Mouse (Mus musculus): Measurements from ENCODE around the gene Vmn1r78. TPM values are rescaled to one million over a fixed set of nuclear protein-coding genes. Genes with fewer than 3 reads are reported as not detected.
"Not testable (repeated sequence)": the region's sequence is repeated elsewhere in the genome, so short reads cannot be mapped to it uniquely, and the experiment has no call there.

Gene Vmn1r78
- not detected in 2 replicates for polyA plus RNA-seq (2015; fragmentation: Nextera tagmentation; extraction: Ambion mirVana)

DNA sequence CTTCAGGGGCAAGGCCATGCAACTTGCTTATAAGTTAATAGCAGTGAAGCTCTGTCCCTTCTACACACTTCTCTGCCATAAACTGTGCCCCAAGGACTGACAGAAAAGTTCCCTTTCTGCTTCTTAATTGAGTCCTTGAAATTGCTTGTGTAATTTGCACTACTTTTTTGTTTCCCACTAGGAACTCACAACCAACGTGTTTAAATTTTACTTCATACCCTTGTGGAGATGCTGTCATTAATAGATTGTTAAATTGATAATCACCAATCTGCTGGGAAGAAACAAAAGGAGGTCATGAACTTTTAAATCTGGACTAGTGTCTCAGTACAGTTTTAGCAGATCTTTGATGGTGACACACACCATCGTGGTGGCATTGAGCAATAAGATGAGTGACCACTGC lies at the start of gene Vmn1r78:
TSS of gene Vmn1r78 (plus strand) at position 301 of the 400 bp plus-strand sequence.
- Histone ChIP-seq H3K36me3 (ENCODE audit: insufficient read depth, low read length) (no peaks in the 10 kb centered on the region), H3K9ac (replicated peaks; ENCODE audit: low read depth) (no peak within 1 kb of the TSS), H3K4me2 (replicated peaks; ENCODE audit: low read depth, low read length) (no peak within 1 kb of the TSS), H3K4me3 (ENCODE audit: low read depth, low read length) (no peak within 1 kb of the TSS), H3K4me1 (ENCODE audit: insufficient read depth, low read depth, low read length) (no peaks in the 10 kb centered on the region), H3K27me3 (replicated peaks; ENCODE audit: insufficient read depth, low read length) (no peaks in the 10 kb centered on the region), H3K9me3 (ENCODE audit: low read length) (no peaks in the 10 kb centered on the region), H3K27ac (ENCODE audit: low read length) (no peak within 1 kb of the TSS)
- TF ChIP-seq CTCF (IDR thresholded peaks at IDR 0.05): no peak
- TF ChIP-seq EP300 (IDR thresholded peaks at IDR 0.05): no peak
- no peak for ATAC-seq
- no peak for DNase-seq (ENCODE audit: low spot score)
- 45% methylated on average over 2 of the region's 2 CpGs for WGBS

DNA sequence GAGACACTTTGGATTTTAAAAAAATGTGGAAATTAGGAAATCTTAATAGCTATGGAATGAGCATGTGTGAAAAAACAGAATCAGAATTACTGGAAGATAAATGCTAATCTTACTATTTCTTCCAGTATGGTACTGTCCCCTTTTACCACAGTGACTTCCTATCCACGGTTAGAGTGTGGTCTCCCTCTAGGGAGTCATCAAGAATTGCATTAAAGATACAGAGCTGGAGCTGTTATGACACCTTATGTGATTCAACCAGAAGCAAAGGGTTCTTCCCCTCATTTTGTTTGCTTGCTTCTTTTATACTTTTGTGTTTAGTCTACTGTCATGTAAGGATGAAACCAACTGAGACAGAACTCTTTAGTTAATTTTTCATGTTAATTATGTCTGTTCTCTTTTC lies 6.4 kb downstream of the Vmn1r78 start:
- not testable (repeated sequence) for H3K27ac ChIP-seq (ENCODE audit: low read length); H3K9ac ChIP-seq (replicated peaks; ENCODE audit: low read depth); H3K36me3 ChIP-seq (ENCODE audit: insufficient read depth, low read length); H3K4me1 ChIP-seq (ENCODE audit: insufficient read depth, low read depth, low read length); H3K27me3 ChIP-seq (replicated peaks; ENCODE audit: insufficient read depth, low read length); ATAC-seq; H3K4me3 ChIP-seq (ENCODE audit: low read depth, low read length); DNase-seq (ENCODE audit: low spot score); H3K4me2 ChIP-seq (replicated peaks; ENCODE audit: low read depth, low read length); H3K9me3 ChIP-seq (ENCODE audit: low read length)
- WGBS: 27% methylated on average over 1 of the region's 1 CpGs

DNA sequence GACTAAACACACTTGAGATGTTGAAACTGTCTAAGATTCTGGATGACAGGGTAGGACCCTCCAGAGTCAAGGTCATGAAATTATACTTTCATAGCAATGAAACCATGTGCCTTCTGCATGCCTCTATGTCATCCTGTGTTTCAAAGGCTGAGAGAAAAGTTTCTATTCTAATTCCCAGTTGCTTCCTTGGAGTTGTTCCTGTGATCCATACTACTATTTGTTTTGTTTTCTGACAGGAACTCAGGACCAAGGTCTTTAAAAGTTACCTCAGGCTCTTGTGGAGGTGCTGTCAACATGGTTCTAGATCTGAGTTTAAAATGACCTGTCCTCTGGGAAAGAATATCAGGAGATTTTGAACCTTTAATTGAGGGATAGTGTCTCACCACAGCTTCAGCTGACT lies 20.9 kb downstream of the Vmn1r78 start, which contains the start of gene Vmn1r79:
TSS of gene Vmn1r79 (plus strand) at position 301 of the 400 bp plus-strand sequence.
- H3K27ac ChIP-seq (ENCODE audit: low read length); H3K27me3 ChIP-seq (replicated peaks; ENCODE audit: insufficient read depth, low read length); ATAC-seq: not testable (repeated sequence)

DNA sequence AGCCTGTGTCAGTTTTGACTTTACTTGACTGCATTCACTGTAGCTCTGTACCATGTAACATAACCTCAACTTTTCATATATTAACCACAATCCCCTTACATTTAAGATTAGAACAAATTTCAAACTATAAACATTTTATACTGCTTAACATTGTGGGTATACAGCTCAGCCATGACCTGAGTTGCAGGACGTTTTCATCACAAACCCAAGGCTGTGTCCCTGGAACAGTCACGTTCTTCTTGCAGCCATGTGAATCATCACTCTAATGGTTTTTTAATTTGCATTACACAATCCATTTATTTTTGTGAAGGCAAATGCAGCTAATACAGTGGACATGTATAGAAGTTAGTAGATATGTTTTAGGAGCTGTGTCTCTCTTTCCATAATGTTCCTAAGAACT lies 22.9 kb downstream of the Vmn1r78 start:
- 53% methylated on average over 2 of the region's 2 CpGs for WGBS
- H3K9me3 ChIP-seq (ENCODE audit: low read length); H3K27me3 ChIP-seq (replicated peaks; ENCODE audit: insufficient read depth, low read length); H3K36me3 ChIP-seq (ENCODE audit: insufficient read depth, low read length); H3K27ac ChIP-seq (ENCODE audit: low read length); ATAC-seq; H3K4me1 ChIP-seq (ENCODE audit: insufficient read depth, low read depth, low read length); H3K4me2 ChIP-seq (replicated peaks; ENCODE audit: low read depth, low read length); H3K9ac ChIP-seq (replicated peaks; ENCODE audit: low read depth); H3K4me3 ChIP-seq (ENCODE audit: low read depth, low read length); DNase-seq (ENCODE audit: low spot score): not testable (repeated sequence)

More for the DNA sequence above, 20.9 kb downstream of the Vmn1r78 start, which contains the start of gene Vmn1r79:
- not testable (repeated sequence) for H3K36me3 ChIP-seq (ENCODE audit: insufficient read depth, low read length); H3K4me1 ChIP-seq (ENCODE audit: insufficient read depth, low read depth, low read length); DNase-seq (ENCODE audit: low spot score); H3K4me2 ChIP-seq (replicated peaks; ENCODE audit: low read depth, low read length); H3K9me3 ChIP-seq (ENCODE audit: low read length); H3K4me3 ChIP-seq (ENCODE audit: low read depth, low read length); H3K9ac ChIP-seq (replicated peaks; ENCODE audit: low read depth)

DNA sequence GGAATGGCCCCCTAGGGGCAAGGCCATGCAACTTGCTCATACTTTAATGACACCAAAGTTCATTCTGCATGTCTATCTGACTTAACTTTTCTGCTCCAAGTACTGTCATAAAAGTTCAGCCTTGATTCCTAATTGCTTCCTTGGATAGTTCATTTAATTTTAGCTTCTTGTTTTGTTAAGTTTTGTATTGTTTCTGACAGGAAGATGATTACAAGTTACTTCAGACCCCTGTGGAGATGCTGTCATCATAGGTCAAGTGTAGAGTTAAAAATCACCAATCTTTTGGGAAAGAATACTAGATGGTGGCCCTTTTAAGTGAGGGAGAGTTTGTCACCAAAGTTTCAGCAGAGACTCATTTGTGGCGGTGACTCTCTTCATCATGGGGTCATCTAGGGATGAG lies 38.9 kb downstream of the Vmn1r78 start, which contains the start of gene Vmn1r80:
TSS of gene Vmn1r80 (plus strand) at position 301 of the 400 bp plus-strand sequence.
- Histone ChIP-seq H3K27ac (ENCODE audit: low read length) (no peak within 1 kb of the TSS), H3K27me3 (replicated peaks; ENCODE audit: insufficient read depth, low read length) (no peaks in the 10 kb centered on the region), H3K36me3 (ENCODE audit: insufficient read depth, low read length) (no peaks in the 10 kb centered on the region), H3K4me3 (ENCODE audit: low read depth, low read length) (no peak within 1 kb of the TSS), H3K4me1 (ENCODE audit: insufficient read depth, low read depth, low read length) (no peaks in the 10 kb centered on the region), H3K9ac (replicated peaks; ENCODE audit: low read depth) (no peak within 1 kb of the TSS), H3K9me3 (ENCODE audit: low read length) (no peaks in the 10 kb centered on the region), H3K4me2 (replicated peaks; ENCODE audit: low read depth, low read length) (no peak within 1 kb of the TSS)
- no peak for TF ChIP-seq CTCF (IDR thresholded peaks at IDR 0.05)
- no peak for TF ChIP-seq EP300 (IDR thresholded peaks at IDR 0.05)
- DNase-seq (ENCODE audit: low spot score): no peak
- 70% methylated on average over 1 of the region's 1 CpGs for WGBS
- ATAC-seq: no peak

DNA sequence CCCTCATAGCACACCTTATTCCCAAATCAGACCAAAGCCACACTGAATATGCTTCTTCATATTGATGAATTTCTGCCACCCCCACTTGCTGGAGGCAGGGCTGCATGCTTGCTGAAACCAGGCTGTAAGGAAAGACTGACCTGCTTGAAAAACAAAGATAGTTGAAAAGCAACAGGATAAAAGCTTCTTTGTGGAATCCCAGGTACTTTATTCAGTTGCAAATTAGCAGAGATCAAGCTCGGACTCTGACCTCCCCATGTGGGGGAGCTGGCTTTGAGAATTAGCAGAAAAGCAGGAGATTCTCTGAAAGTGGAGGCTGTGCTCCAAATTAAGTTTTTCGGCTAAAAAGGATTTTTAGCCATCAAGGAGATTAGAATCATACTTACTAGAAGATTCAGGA lies 54.1 kb downstream of the Vmn1r78 start:
- Histone ChIP-seq H3K4me2 (replicated peaks; ENCODE audit: low read depth, low read length) (no peak overlapping the region), H3K9me3 (ENCODE audit: low read length) (no peaks in the 10 kb centered on the region), H3K4me3 (ENCODE audit: low read depth, low read length) (no peak overlapping the region), H3K27ac (ENCODE audit: low read length) (no peak overlapping the region), H3K36me3 (ENCODE audit: insufficient read depth, low read length) (no peaks in the 10 kb centered on the region), H3K4me1 (ENCODE audit: insufficient read depth, low read depth, low read length) (no peaks in the 10 kb centered on the region), H3K27me3 (replicated peaks; ENCODE audit: insufficient read depth, low read length) (no peaks in the 10 kb centered on the region), H3K9ac (replicated peaks; ENCODE audit: low read depth) (no peak overlapping the region)
- 59% methylated on average over 2 of the region's 2 CpGs for WGBS
- no peak for ATAC-seq
- TF ChIP-seq CTCF (IDR thresholded peaks at IDR 0.05) (no peak), EP300 (IDR thresholded peaks at IDR 0.05) (no peak)
- DNase-seq (ENCODE audit: low spot score): no peak

Other genes with a start within 250 kb of the Vmn1r78 start
- gene Vmn1r76, start 212.0 kb upstream of the Vmn1r78 start, polyA plus RNA-seq (2015; fragmentation: Nextera tagmentation; extraction: Ambion mirVana): not detected in 2 replicates
- not detected in 2 replicates for gene Vmn1r77, start 113.5 kb upstream of the Vmn1r78 start, polyA plus RNA-seq (2015; fragmentation: Nextera tagmentation; extraction: Ambion mirVana)
- gene Vmn1r79, start 21.0 kb downstream of the Vmn1r78 start, polyA plus RNA-seq (2015; fragmentation: Nextera tagmentation; extraction: Ambion mirVana): not detected in 2 replicates
- not detected in 2 replicates for gene Vmn1r80, start 39.0 kb downstream of the Vmn1r78 start, polyA plus RNA-seq (2015; fragmentation: Nextera tagmentation; extraction: Ambion mirVana)
- not detected in 2 replicates for gene Vmn1r81, start 118.0 kb downstream of the Vmn1r78 start, polyA plus RNA-seq (2015; fragmentation: Nextera tagmentation; extraction: Ambion mirVana)
- gene Vmn1r82, start 150.2 kb downstream of the Vmn1r78 start, polyA plus RNA-seq (2015; fragmentation: Nextera tagmentation; extraction: Ambion mirVana): not detected in 2 replicates
- gene Vmn1r83, start 179.2 kb downstream of the Vmn1r78 start, polyA plus RNA-seq (2015; fragmentation: Nextera tagmentation; extraction: Ambion mirVana): not detected in 2 replicates
- gene Vmn1r84, start 219.0 kb downstream of the Vmn1r78 start, polyA plus RNA-seq (2015; fragmentation: Nextera tagmentation; extraction: Ambion mirVana): not detected in 2 replicates

Data from lung, postnatal 0 days (tissue).